Mouse (Mus musculus): Measurements from ENCODE around the gene Gfpt1. TPM values are rescaled to one million over a fixed set of nuclear protein-coding genes. Genes with fewer than 3 reads are reported as not detected.
"Not testable (repeated sequence)": the region's sequence is repeated elsewhere in the genome, so short reads cannot be mapped to it uniquely, and the experiment has no call there.

Gene Gfpt1
- polyA plus RNA-seq, 1 experiment, result 48.1 TPM

DNA sequence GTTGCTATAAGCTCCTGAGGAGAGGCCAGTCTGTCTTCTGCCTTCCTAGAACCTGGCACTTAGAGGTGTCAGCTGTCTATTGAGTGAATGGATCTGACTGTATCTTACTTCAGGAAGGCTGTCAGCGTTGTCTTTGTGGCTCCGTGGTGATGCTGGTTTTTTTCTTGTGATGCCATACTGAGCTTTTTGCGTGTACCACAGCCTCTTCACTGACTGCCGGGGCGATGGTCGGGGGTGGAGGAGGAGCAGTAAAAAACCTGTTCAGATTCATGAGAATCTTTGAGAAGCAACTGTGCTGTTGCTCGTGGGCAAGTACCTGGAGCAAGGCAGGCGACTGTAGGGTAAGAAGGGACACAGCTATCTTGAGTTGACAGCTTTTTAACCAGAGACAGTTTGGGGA lies 23.8 kb upstream of the Gfpt1 start:
- H3K9ac ChIP-seq (ENCODE audit: low read depth, poor library complexity, severe bottlenecking), result no peak overlapping the region
- TF ChIP-seq EP300 (IDR thresholded peaks at IDR 0.05; ENCODE audit: insufficient read depth, low read depth, low read length), result no peak
- TF ChIP-seq CTCF (IDR thresholded peaks at IDR 0.05; ENCODE audit: low read depth, low read length), result no peak
- TF ChIP-seq POLR2A (IDR thresholded peaks at IDR 0.05; ENCODE audit: insufficient read depth, low read length), result no peak
- H3K9me3 ChIP-seq (replicated peaks; ENCODE audit: control insufficient read depth, insufficient read depth, low read length, poor library complexity, severe bottlenecking), result no peaks in the 10 kb centered on the region
- no peak overlapping the region for H3K27ac ChIP-seq (ENCODE audit: insufficient read depth, low read length)
- peaks cover 2% of the 10 kb centered on the region for H3K4me1 ChIP-seq (ENCODE audit: control insufficient read depth, insufficient read depth, low read length)
- H3K27me3 ChIP-seq (ENCODE audit: control insufficient read depth, insufficient read depth, low read length, poor library complexity, severe bottlenecking), result no peaks in the 10 kb centered on the region
- H3K36me3 ChIP-seq (ENCODE audit: control insufficient read depth, insufficient read depth, low read length, poor library complexity, severe bottlenecking), result peaks cover 47% of the 10 kb centered on the region
- no peak overlapping the region for H3K4me3 ChIP-seq (ENCODE audit: low read depth, low read length)

DNA sequence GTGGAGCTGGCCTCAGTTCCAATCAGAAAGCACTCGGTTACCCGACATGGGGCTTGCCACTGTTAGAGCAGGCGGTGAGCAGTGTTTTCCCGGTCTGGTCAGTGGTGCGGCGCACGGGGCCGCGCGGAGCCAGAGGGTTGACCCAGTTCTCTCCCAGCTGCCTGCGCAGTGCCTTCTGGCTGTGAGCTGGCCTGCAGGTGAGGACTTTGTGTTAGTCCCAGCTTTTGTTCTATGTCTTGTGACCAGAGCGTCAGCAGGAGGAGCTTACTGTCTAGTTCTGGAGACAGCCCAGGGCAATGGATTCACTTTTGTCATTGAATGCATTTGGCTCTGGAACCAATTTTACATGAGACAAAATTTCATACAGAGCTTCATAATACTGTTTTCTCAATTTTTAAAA lies 20.9 kb upstream of the Gfpt1 start:
- Histone ChIP-seq H3K9ac (ENCODE audit: low read depth, poor library complexity, severe bottlenecking) (no peak overlapping the region), H3K27me3 (ENCODE audit: control insufficient read depth, insufficient read depth, low read length, poor library complexity, severe bottlenecking) (no peaks in the 10 kb centered on the region), H3K36me3 (ENCODE audit: control insufficient read depth, insufficient read depth, low read length, poor library complexity, severe bottlenecking) (peaks cover 54% of the 10 kb centered on the region), H3K4me3 (ENCODE audit: low read depth, low read length) (no peak overlapping the region), H3K27ac (ENCODE audit: insufficient read depth, low read length) (no peak overlapping the region), H3K4me1 (ENCODE audit: control insufficient read depth, insufficient read depth, low read length) (peaks cover 2% of the 10 kb centered on the region), H3K9me3 (replicated peaks; ENCODE audit: control insufficient read depth, insufficient read depth, low read length, poor library complexity, severe bottlenecking) (no peaks in the 10 kb centered on the region)
- TF ChIP-seq CTCF (IDR thresholded peaks at IDR 0.05; ENCODE audit: low read depth, low read length), result no peak
- peak; percentile 35; the same call in 1 of the 2 replicates for TF ChIP-seq EP300 (IDR thresholded peaks at IDR 0.05; ENCODE audit: insufficient read depth, low read depth, low read length)
- TF ChIP-seq POLR2A (IDR thresholded peaks at IDR 0.05; ENCODE audit: insufficient read depth, low read length), result no peak

DNA sequence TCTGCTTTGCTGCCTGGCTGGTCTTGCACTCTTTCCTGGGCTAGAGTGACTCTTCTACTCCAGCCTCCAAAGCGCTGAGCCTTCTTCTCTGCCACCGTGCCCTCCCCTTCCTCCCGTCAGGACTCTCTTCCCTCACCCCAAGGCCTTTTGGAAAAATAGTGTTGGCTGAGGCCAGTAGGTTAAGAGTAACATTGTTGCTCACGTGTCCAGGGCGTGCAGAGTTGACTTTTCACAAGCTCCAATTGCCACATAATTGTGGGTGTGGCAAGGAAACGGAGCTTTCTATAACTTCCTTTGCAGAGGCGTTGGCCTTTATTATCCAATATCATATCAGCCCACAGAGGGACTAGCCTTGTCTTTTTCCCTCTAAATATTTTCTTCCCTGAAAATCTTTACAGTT lies 15.7 kb upstream of the Gfpt1 start:
- H3K36me3 ChIP-seq (ENCODE audit: control insufficient read depth, insufficient read depth, low read length, poor library complexity, severe bottlenecking), result peaks cover 36% of the 10 kb centered on the region
- H3K4me3 ChIP-seq (ENCODE audit: low read depth, low read length), result no peak overlapping the region
- TF ChIP-seq CTCF (IDR thresholded peaks at IDR 0.05; ENCODE audit: low read depth, low read length), result no peak
- TF ChIP-seq EP300 (IDR thresholded peaks at IDR 0.05; ENCODE audit: insufficient read depth, low read depth, low read length), result no peak
- TF ChIP-seq POLR2A (IDR thresholded peaks at IDR 0.05; ENCODE audit: insufficient read depth, low read length), result no peak
- no peaks in the 10 kb centered on the region for H3K9me3 ChIP-seq (replicated peaks; ENCODE audit: control insufficient read depth, insufficient read depth, low read length, poor library complexity, severe bottlenecking)
- H3K4me1 ChIP-seq (ENCODE audit: control insufficient read depth, insufficient read depth, low read length), result peaks cover 2% of the 10 kb centered on the region
- H3K27ac ChIP-seq (ENCODE audit: insufficient read depth, low read length), result no peak overlapping the region
- H3K9ac ChIP-seq (ENCODE audit: low read depth, poor library complexity, severe bottlenecking), result no peak overlapping the region
- no peaks in the 10 kb centered on the region for H3K27me3 ChIP-seq (ENCODE audit: control insufficient read depth, insufficient read depth, low read length, poor library complexity, severe bottlenecking)

DNA sequence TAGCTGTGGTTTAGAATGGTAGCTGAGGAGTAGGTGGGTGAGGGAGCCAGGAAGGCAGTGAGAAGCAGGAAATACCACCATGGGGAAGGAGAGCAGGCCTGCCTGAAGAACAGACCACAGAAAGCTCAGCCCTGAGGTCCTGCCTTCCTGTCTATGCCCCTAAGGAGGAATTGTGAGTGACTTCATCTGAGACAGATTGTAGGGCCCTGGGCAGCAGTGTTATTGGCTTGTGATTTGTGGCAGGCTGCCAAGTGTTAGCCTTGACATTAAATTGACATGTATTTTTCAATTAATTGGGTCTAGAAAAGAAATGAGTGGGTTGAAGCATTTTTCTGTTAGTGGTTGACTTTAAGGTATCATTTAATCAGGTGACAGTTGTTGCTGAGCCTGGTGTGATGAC lies 13.8 kb upstream of the Gfpt1 start:
- Histone ChIP-seq H3K9ac (ENCODE audit: low read depth, poor library complexity, severe bottlenecking) (no peak overlapping the region), H3K27ac (ENCODE audit: insufficient read depth, low read length) (no peak overlapping the region), H3K4me1 (ENCODE audit: control insufficient read depth, insufficient read depth, low read length) (no peaks in the 10 kb centered on the region), H3K27me3 (ENCODE audit: control insufficient read depth, insufficient read depth, low read length, poor library complexity, severe bottlenecking) (no peaks in the 10 kb centered on the region), H3K9me3 (replicated peaks; ENCODE audit: control insufficient read depth, insufficient read depth, low read length, poor library complexity, severe bottlenecking) (no peaks in the 10 kb centered on the region), H3K4me3 (ENCODE audit: low read depth, low read length) (no peak overlapping the region), H3K36me3 (ENCODE audit: control insufficient read depth, insufficient read depth, low read length, poor library complexity, severe bottlenecking) (peaks cover 26% of the 10 kb centered on the region)
- TF ChIP-seq POLR2A (IDR thresholded peaks at IDR 0.05; ENCODE audit: insufficient read depth, low read length) (no peak), EP300 (IDR thresholded peaks at IDR 0.05; ENCODE audit: insufficient read depth, low read depth, low read length) (no peak), CTCF (IDR thresholded peaks at IDR 0.05; ENCODE audit: low read depth, low read length) (no peak)

DNA sequence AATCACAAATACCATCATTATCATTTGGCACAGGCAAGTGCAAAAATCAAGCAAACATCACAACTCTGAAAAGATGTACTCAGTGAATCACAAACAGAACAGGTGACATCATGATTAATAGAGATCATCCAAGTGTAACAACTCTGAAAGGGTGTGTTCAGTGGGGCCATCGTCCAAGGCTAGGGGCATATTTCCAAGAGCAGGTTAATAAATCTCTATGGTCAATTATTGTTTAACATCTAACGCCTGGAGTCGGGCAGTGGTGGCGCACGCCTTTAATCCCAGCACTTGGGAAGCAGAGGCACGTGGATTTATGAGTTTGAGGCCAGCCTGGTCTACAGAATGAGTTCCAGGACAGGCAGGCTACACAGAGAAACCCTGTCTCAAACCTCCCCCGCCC lies 11.3 kb upstream of the Gfpt1 start:
- not testable (repeated sequence) for H3K4me1 ChIP-seq (ENCODE audit: control insufficient read depth, insufficient read depth, low read length); H3K27me3 ChIP-seq (ENCODE audit: control insufficient read depth, insufficient read depth, low read length, poor library complexity, severe bottlenecking)

DNA sequence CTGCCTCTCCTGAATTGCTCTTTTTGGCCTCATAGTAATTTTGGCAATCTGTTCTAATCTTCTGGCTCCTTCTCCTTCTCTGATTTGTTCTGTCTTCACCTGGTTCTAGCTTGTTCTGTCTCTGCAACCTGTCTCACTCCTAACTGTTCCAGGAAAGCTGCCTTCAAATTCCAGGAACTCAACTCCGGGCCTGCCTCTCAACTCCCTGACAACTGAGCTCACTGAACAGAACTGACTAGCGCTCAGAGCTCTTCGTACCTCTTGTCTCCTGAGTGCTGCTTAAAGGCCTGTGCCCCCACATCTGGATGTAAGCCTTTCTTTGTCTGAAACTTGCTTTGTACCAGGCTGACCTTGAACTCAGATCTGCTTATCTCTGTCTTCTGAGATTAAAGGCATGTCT lies 10.2 kb upstream of the Gfpt1 start:
- peaks cover 7% of the 10 kb centered on the region for H3K36me3 ChIP-seq (ENCODE audit: control insufficient read depth, insufficient read depth, low read length, poor library complexity, severe bottlenecking)
- H3K9ac ChIP-seq (ENCODE audit: low read depth, poor library complexity, severe bottlenecking), result no peak overlapping the region
- no peaks in the 10 kb centered on the region for H3K27me3 ChIP-seq (ENCODE audit: control insufficient read depth, insufficient read depth, low read length, poor library complexity, severe bottlenecking)
- no peaks in the 10 kb centered on the region for H3K4me1 ChIP-seq (ENCODE audit: control insufficient read depth, insufficient read depth, low read length)
- no peak overlapping the region for H3K4me3 ChIP-seq (ENCODE audit: low read depth, low read length)
- no peak for TF ChIP-seq EP300 (IDR thresholded peaks at IDR 0.05; ENCODE audit: insufficient read depth, low read depth, low read length)
- no peak for TF ChIP-seq CTCF (IDR thresholded peaks at IDR 0.05; ENCODE audit: low read depth, low read length)
- no peak for TF ChIP-seq POLR2A (IDR thresholded peaks at IDR 0.05; ENCODE audit: insufficient read depth, low read length)
- no peaks in the 10 kb centered on the region for H3K9me3 ChIP-seq (replicated peaks; ENCODE audit: control insufficient read depth, insufficient read depth, low read length, poor library complexity, severe bottlenecking)
- H3K27ac ChIP-seq (ENCODE audit: insufficient read depth, low read length), result no peak overlapping the region

More for the DNA sequence above, 11.3 kb upstream of the Gfpt1 start:
- not testable (repeated sequence) for H3K9me3 ChIP-seq (replicated peaks; ENCODE audit: control insufficient read depth, insufficient read depth, low read length, poor library complexity, severe bottlenecking); H3K27ac ChIP-seq (ENCODE audit: insufficient read depth, low read length); H3K4me3 ChIP-seq (ENCODE audit: low read depth, low read length); H3K9ac ChIP-seq (ENCODE audit: low read depth, poor library complexity, severe bottlenecking); H3K36me3 ChIP-seq (ENCODE audit: control insufficient read depth, insufficient read depth, low read length, poor library complexity, severe bottlenecking)
